Mouse (Mus musculus) CH12.LX (cell line): Measurements from ENCODE around the gene Ctcfl. TPM values are rescaled to one million over a fixed set of nuclear protein-coding genes. Genes with fewer than 3 reads are reported as not detected.
A peak's percentile ranks its signal among the peaks of the same experiment; 100 is the strongest.

Experiments used
- DNase-seq: peaks from one replicate; pipeline ENCODE4 v3.0.0-alpha.2; 2013; ENCODE audit errors: extremely low read depth
- H3K27ac ChIP-seq: 2 replicates; pipeline ENCODE4 v1.5.1; 2012; ENCODE audit warnings: low read depth, mild to moderate bottlenecking, control low read depth, moderate library complexity; ENCODE audit not compliant: insufficient read depth
- H3K27me3 ChIP-seq: replicated peaks from 2 replicates; pipeline ENCODE3; 2012; ENCODE audit warnings: inconsistent platforms
- H3K36me3 ChIP-seq, 2 experiments: replicated peaks in 1 of 2; 2 replicates each; pipeline versions ENCODE3 to v1.6.1; 2012; ENCODE audit warnings: inconsistent platforms in 1 of 2, low read length in 1 of 2, mild to moderate bottlenecking in 1 of 2, mixed read lengths in 1 of 2, moderate library complexity in 1 of 2; ENCODE audit not compliant: control insufficient read depth in 1 of 2, insufficient read depth in 1 of 2
- H3K4me1 ChIP-seq, 2 experiments: 2 replicates each; pipeline ENCODE4 v1.6.1; 2012; ENCODE audit warnings: inconsistent platforms in 1 of 2, moderate library complexity in 1 of 2; ENCODE audit not compliant: insufficient read depth in 2 of 2, control insufficient read depth in 1 of 2
- H3K4me2 ChIP-seq: 2 replicates; pipeline ENCODE4 v1.6.1; 2012; ENCODE audit warnings: low read depth, mild to moderate bottlenecking, control low read depth; ENCODE audit not compliant: poor library complexity, insufficient read depth, severe bottlenecking
- H3K4me3 ChIP-seq, 3 experiments: fragments of 150-350 bp in 1 of 3; sonication (generic) in 1 of 3; replicated peaks in 1 of 3; 2 replicates each; pipeline versions ENCODE3 to v1.5.1; 2011 to 2012; ENCODE audit warnings: low read depth in 2 of 3, low read length in 2 of 3, mild to moderate bottlenecking in 2 of 3, moderate library complexity in 2 of 3, control low read depth in 1 of 3, improper control_type of control experiment in 1 of 3, inconsistent platforms in 1 of 3, mixed read lengths in 1 of 3; ENCODE audit not compliant: poor library complexity in 1 of 3
- H3K79me2 ChIP-seq: replicated peaks from 2 replicates; pipeline ENCODE4 v1.6.1; 2012; ENCODE audit warnings: mild to moderate bottlenecking, moderate library complexity; ENCODE audit not compliant: control insufficient read depth, poor library complexity, insufficient read depth, severe bottlenecking; ENCODE audit errors: extremely low read depth
- H3K9ac ChIP-seq: 2 replicates; pipeline ENCODE4 v1.6.1; 2012; ENCODE audit warnings: low read depth, mild to moderate bottlenecking, control low read depth, moderate library complexity; ENCODE audit not compliant: insufficient read depth
- H3K9me3 ChIP-seq: replicated peaks from 2 replicates; pipeline ENCODE3; 2012; ENCODE audit warnings: low read length, inconsistent platforms, mixed read lengths
- BHLHE40 ChIP-seq: IDR thresholded peaks from 2 replicates; pipeline ENCODE4 v1.6.1; 2011; ENCODE audit warnings: mild to moderate bottlenecking, low read depth, low read length, improper control_type of control experiment
- CHD2 ChIP-seq: IDR thresholded peaks from 2 replicates; pipeline ENCODE4 v1.6.1; 2011; ENCODE audit warnings: low read length, improper control_type of control experiment
- CTCF ChIP-seq, 2 experiments: IDR thresholded peaks in 1 of 2; conservative IDR thresholded peaks in 1 of 2; 2 replicates each; pipeline ENCODE4 v1.5.1; 2011 to 2012; ENCODE audit warnings: low read depth in 2 of 2, low read length in 2 of 2, improper control_type of control experiment in 1 of 2, inconsistent platforms in 1 of 2, mild to moderate bottlenecking in 1 of 2, moderate library complexity in 1 of 2
- ELF1 ChIP-seq: IDR thresholded peaks from 2 replicates; pipeline ENCODE4 v1.6.1; 2014; ENCODE audit warnings: low read depth, mild to moderate bottlenecking, inconsistent platforms, low read length, improper control_type of control experiment
- EP300 ChIP-seq: IDR thresholded peaks from 2 replicates; pipeline ENCODE4 v1.6.1; 2011; ENCODE audit warnings: low read length, improper control_type of control experiment
- ETS1 ChIP-seq: conservative IDR thresholded peaks from 2 replicates; pipeline ENCODE4 v1.6.1; 2012; ENCODE audit warnings: low read depth, mild to moderate bottlenecking, inconsistent platforms, low read length, improper control_type of control experiment, moderate library complexity
- MAX ChIP-seq: IDR thresholded peaks from 2 replicates; pipeline ENCODE4 v1.6.1; 2011; ENCODE audit warnings: low read length, improper control_type of control experiment
- NELFE ChIP-seq: IDR thresholded peaks from 2 replicates; pipeline ENCODE4 v1.6.1; 2011; ENCODE audit warnings: low read depth, low read length, improper control_type of control experiment
- RAD21 ChIP-seq: IDR thresholded peaks from 2 replicates; pipeline ENCODE4 v1.6.1; 2011; ENCODE audit warnings: low read depth, mild to moderate bottlenecking, low read length, improper control_type of control experiment, moderate library complexity
- SIN3A ChIP-seq: IDR thresholded peaks from 2 replicates; pipeline ENCODE4 v1.6.1; 2012; ENCODE audit warnings: low read length, improper control_type of control experiment, inconsistent platforms
- SMC3 ChIP-seq: IDR thresholded peaks from 2 replicates; pipeline ENCODE4 v1.6.1; 2011; ENCODE audit warnings: low read depth, low read length, improper control_type of control experiment
- TCF12 ChIP-seq: IDR thresholded peaks from 2 replicates; pipeline ENCODE4 v1.6.1; 2014; ENCODE audit warnings: low read depth, mild to moderate bottlenecking, inconsistent platforms, low read length, improper control_type of control experiment
- UBTF ChIP-seq: IDR thresholded peaks from 2 replicates; pipeline ENCODE4 v1.6.1; 2012; ENCODE audit warnings: low read depth, mild to moderate bottlenecking, inconsistent platforms, low read length, improper control_type of control experiment, moderate library complexity
- USF1 ChIP-seq: IDR thresholded peaks from 2 replicates; pipeline ENCODE4 v1.6.1; 2014; ENCODE audit warnings: low read depth, mild to moderate bottlenecking, inconsistent platforms, low read length, improper control_type of control experiment
- USF2 ChIP-seq: conservative IDR thresholded peaks from 2 replicates; pipeline ENCODE4 v1.6.1; 2011; ENCODE audit warnings: low read depth, low read length, improper control_type of control experiment
- dilution Hi-C: fragments of 300-500 bp; cut with MboI; formaldehyde crosslinking; loops from 2 replicates; pipeline ENCODE4 v1.14.3; 2020; ENCODE audit warnings: low sequenced_read_pairs; ENCODE audit not compliant: extremely low pct_unique_long_range_greater_than_20kb, extremely low pct_ligation_motif_present
- in situ Hi-C: fragments of 300-500 bp; cut with MboI; formaldehyde crosslinking; loops from 3 replicates; pipeline ENCODE4 v1.14.3; 2019; ENCODE audit warnings: low sequenced_read_pairs, low pct_ligation_motif_present, low pct_unique_long_range_greater_than_20kb, mixed read lengths
- polyA plus RNA-seq: library from polyadenylated mRNA; unstranded; fragments of >175 nt; gene quantifications from 2 replicates; pipeline ENCODE4 v1.2.1, GENCODE M21; 2012; ENCODE audit warnings: low read depth; ENCODE audit not compliant: insufficient read length
- total RNA-seq, 2 experiments: library from RNA; depleted of rRNA; stranded (reverse); fragments of 300-350 nt in 1 of 2; fragments of >200 nt in 1 of 2; gene quantifications; 2 replicates each; pipeline ENCODE4 v1.2.3; 2012 to 2014

The Ctcfl gene
- total and polyA plus RNA-seq, 3 experiments: 0.11 TPM; not detected in 2

GRCm38 (mm10) chr2:173061443-173062351 lies 57.6 kb downstream of the Ctcfl start:
- Histone ChIP-seq H3K4me2 (no peak overlapping the region; the same call in 1 of the 2 replicates), H3K4me3 (peak overlapping the region in 1 of 3 experiments; percentile 49), H3K36me3 (peaks cover 0 to 7% of the 10 kb centered on the region in 2 experiments), H3K79me2 (no peaks in the 10 kb centered on the region), H3K9me3 (no peaks in the 10 kb centered on the region), H3K27me3 (no peaks in the 10 kb centered on the region), H3K9ac (no peak overlapping the region), H3K27ac (0 out of 2 replicates have a peak overlapping the region, but pooled peaks have one; percentile 24), H3K4me1 (peaks cover 26 to 39% of the 10 kb centered on the region in 2 experiments)
- in situ Hi-C loops: no loop called here
- dilution Hi-C loops: no loop called here
- TF ChIP-seq NELFE (no peak), USF2 (peak; percentile 70), CHD2 (no peak), EP300 (peak; percentile 10; the same call in 1 of the 2 replicates), SMC3 (peak; percentile 50), UBTF (no peak), CTCF (conservative IDR thresholded peaks at IDR 0.05 in 1 of 2, IDR thresholded peaks at IDR 0.05 in 1 of 2; ENCODE audit: low read depth in 2 of 2, low read length in 2 of 2) (peak in 1 of 2 experiments; percentile 46; a peak in 1 of 4 replicates), TCF12 (peak; percentile 19; the same call in 1 of the 2 replicates), USF1 (peak; percentile 67), BHLHE40 (peak; percentile 72), MAX (peak; percentile 65; the same call in 1 of the 2 replicates), SIN3A (0 out of 2 replicates have a peak, but pooled peaks have one; percentile 7), RAD21 (peak; percentile 18)
- peak; percentile 78 for DNase-seq

- TF ChIP-seq ELF1 (no peak), BHLHE40 (peak; percentile 69), ETS1 (0 out of 2 replicates have a peak, but pooled peaks have one; percentile 12), UBTF (no peak)
- Histone ChIP-seq H3K9ac (no peak overlapping the region), H3K27me3 (no peaks in the 10 kb centered on the region), H3K4me3 (no peak overlapping the region), H3K79me2 (no peaks in the 10 kb centered on the region), H3K4me1 (peaks cover 27 to 39% of the 10 kb centered on the region in 2 experiments), H3K36me3 (peaks cover 0 to 7% of the 10 kb centered on the region in 2 experiments), H3K4me2 (no peak overlapping the region), H3K27ac (no peak overlapping the region), H3K9me3 (no peaks in the 10 kb centered on the region)
- peak; percentile 43 for DNase-seq
- dilution Hi-C loops: no loop called here
- in situ Hi-C loops: no loop called here
Measured at GRCm38 (mm10) chr2:173060450-173060849, 58.9 kb downstream of the Ctcfl start.
